Mouse (Mus musculus) monocyte, adult 5-6 weeks (primary cell): Measurements from ENCODE around the gene Abhd15. TPM values are rescaled to one million over a fixed set of nuclear protein-coding genes. Genes with fewer than 3 reads are reported as not detected.

Experiments
- ATAC-seq: fragments of 153-309, 156-312 bp; replicated peaks from 2 replicates; pipeline ENCODE4 v1.8.0; 2017; ENCODE audit warnings: mild to moderate bottlenecking; ENCODE audit not compliant: low TSS enrichment, insufficient number of reproducible peaks, severe bottlenecking, poor library complexity, low FRiP score
- total RNA-seq: library from RNA; stranded (forward); fragments of 200-1000, 200-491, 200-594 nt; gene quantifications from 3 replicates; pipeline ENCODE4 v1.2.3, GENCODE M21; 2017

Gene Abhd15
- total RNA-seq, 1 experiment from 2014 or later = 7.7 TPM

DNA sequence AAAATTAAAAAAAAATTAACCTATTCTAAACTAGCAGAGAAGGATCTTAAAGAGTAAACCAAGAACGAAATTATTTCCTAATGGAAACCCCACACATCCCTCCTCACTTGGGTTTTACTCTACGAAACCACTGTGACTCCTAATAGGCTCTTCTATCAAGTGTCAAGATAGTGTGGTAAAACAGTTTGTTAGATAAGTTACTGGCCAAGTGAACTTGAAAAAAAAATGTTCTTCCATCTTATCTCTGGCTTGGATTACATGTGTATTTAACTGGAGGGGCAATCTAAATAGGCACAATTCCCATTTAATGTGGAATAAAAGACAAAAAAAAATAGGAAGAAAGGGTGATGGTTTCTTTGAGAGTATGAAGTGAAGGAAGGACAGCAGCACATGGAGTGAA lies 15.9 kb downstream of the Abhd15 start:
- no peak for ATAC-seq

DNA sequence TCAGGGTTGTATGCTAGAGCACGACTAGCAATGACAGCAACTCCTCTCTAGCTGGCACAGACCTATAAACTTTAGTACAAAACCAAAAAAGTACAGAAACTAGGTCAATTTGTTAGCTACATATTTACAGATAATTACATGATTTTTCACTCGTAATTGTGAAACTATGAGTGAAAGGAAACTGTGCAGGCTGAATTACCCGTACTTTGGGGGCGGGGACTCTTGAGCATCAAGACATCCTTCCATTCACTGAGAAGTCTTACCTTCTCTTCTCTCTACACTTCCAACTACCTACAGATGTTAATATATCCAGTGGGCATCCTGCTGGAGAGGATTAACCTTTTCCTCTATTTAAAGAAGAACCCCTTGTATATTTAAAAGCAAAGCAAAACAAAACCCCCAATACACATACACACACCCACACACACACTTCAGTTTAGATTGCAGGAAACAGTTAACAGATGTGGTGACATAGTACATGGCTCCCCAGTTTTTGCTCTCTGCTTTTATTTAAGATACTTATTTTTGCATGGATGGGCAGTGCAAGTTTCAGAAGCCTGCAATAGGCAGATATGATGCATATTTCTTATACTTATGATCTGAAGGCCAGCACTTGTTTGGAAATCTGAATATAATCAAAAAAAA lies 17.4 kb downstream of the Abhd15 start:
- no peak for ATAC-seq

DNA sequence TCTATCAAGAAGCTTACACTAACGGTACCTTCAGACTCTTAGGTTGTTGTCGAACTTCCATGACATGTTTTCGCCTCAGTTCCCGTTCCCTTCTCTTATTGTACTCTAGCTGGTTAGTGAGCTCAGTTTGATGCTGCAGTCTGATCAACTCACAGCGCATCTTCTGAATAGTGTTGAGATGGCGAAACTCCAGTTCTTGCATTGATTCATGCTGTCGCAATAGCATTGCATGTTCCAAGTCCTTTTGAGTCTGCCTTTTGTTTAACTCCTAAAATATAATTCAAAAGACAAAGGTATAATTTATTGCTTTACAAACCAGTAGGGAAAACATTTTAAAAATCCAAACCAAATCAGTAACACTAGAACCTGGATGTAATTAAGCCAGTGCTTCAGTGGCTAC lies 30.3 kb downstream of the Abhd15 start:
- no peak for ATAC-seq

DNA sequence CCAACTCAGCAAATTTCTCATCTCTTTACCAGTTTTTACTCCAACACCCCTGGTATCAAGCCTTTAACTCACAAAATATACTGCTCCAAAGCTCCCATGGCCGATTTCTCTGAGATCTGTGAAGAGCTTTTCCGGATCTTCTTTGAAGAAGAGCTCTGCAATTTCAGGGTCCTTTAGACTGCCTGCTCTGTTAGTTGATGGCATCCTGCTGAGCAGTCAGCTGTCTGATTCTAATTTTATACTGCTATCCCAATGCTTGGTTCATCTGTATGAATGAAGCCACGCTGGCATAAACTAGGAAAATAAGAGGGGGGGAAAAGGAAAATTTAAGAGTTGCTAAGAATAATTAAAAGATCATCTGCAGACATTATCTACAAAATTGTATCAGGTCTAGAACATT lies 70.3 kb downstream of the Abhd15 start:
- ATAC-seq = no peak

Other genes starting within 250 kb of the Abhd15 start
- gene Coro6, start 52.7 kb upstream of the Abhd15 start, total RNA-seq = 0.19 to 1.1 TPM in 2 of 3 replicates, not detected in the other
- 0.58 TPM in 1 of 3 replicates, not detected in the others for gene Ankrd13b, start 25.4 kb upstream of the Abhd15 start, total RNA-seq
- gene Git1, start 21.6 kb upstream of the Abhd15 start, total RNA-seq = 10.6 to 14.7 TPM (median 13.6 TPM) in 3 replicates
- gene Trp53i13, start 859 bp downstream of the Abhd15 start, total RNA-seq = 0.68 TPM in 1 of 3 replicates, not detected in the others
- gene Gm10392, start 4.1 kb downstream of the Abhd15 start, total RNA-seq = not detected in 3 replicates
- gene Taok1, start 92.7 kb downstream of the Abhd15 start, total RNA-seq = 63.1 to 91.5 TPM (median 68.0 TPM) in 3 replicates
- 135 to 169 TPM (median 146 TPM) in 3 replicates for gene Nufip2, start 171.0 kb downstream of the Abhd15 start, total RNA-seq
- not detected in 3 replicates for gene Cryba1, start 210.2 kb downstream of the Abhd15 start, total RNA-seq
- 142 to 166 TPM (median 145 TPM) in 3 replicates for gene Myo18a, start 248.1 kb downstream of the Abhd15 start, total RNA-seq